Mouse (Mus musculus) heart, embryonic 14.5 days (tissue): ENCODE measurements at regions not wholly inside any gene's neighbourhood (a gene's known extent, or its start where the extent isn't known, plus 50 kb on each side); places are given as distances from the start of the nearest gene placed in this dataset.

Experiments used
- ATAC-seq: fragments of 200-750 bp; cut with Nextera tagmentation; 2 replicates; pipeline ENCODE4 v1.8.0; 2017; ENCODE audit warnings: low read depth, moderate TSS enrichment; ENCODE audit not compliant: insufficient number of reproducible peaks, insufficient read depth, low FRiP score
- H3K27ac ChIP-seq, 2 experiments: fragments of 200-500 bp in 1 of 2; fragments of 300-500 bp in 1 of 2; sonication (generic) in 1 of 2; replicated peaks in 1 of 2; 2 replicates each; pipeline ENCODE4 v1.5.1; 2012 to 2014; ENCODE audit warnings: low read depth in 2 of 2, low read length in 2 of 2, control low read depth in 1 of 2, mild to moderate bottlenecking in 1 of 2, mixed read lengths in 1 of 2; ENCODE audit not compliant: control insufficient read depth in 1 of 2, insufficient read depth in 1 of 2
- H3K27me3 ChIP-seq: fragments of 300-500 bp; sonication (generic); 2 replicates; pipeline ENCODE4 v1.6.1; 2014; ENCODE audit warnings: mild to moderate bottlenecking, low read length, control low read depth; ENCODE audit not compliant: control insufficient read depth, insufficient read depth
- H3K36me3 ChIP-seq: fragments of 300-500 bp; sonication (generic); 2 replicates; pipeline ENCODE4 v1.6.1; 2014; ENCODE audit warnings: mild to moderate bottlenecking, control low read depth, low read length, mixed read lengths; ENCODE audit not compliant: control insufficient read depth, insufficient read depth
- H3K4me1 ChIP-seq, 2 experiments: fragments of 200-500 bp in 1 of 2; fragments of 300-500 bp in 1 of 2; sonication (generic) in 1 of 2; 2 replicates each; pipeline ENCODE4 v1.6.1; 2012 to 2014; ENCODE audit warnings: low read length in 2 of 2, control low read depth in 1 of 2, mixed read lengths in 1 of 2; ENCODE audit not compliant: control insufficient read depth in 2 of 2, insufficient read depth in 2 of 2
- H3K4me2 ChIP-seq: fragments of 300-500 bp; sonication (generic); 2 replicates; pipeline ENCODE4 v1.6.1; 2014; ENCODE audit warnings: mild to moderate bottlenecking, low read length
- H3K4me3 ChIP-seq, 2 experiments: fragments of 200-500 bp in 1 of 2; fragments of 300-500 bp in 1 of 2; sonication (generic) in 1 of 2; 2 replicates each; pipeline ENCODE4 v1.5.1; 2012 to 2014; ENCODE audit warnings: low read length in 2 of 2, mild to moderate bottlenecking in 2 of 2, control low read depth in 1 of 2, low read depth in 1 of 2, moderate library complexity in 1 of 2; ENCODE audit not compliant: control insufficient read depth in 1 of 2, insufficient read depth in 1 of 2
- H3K9ac ChIP-seq: fragments of 300-500 bp; sonication (generic); 2 replicates; pipeline ENCODE4 v1.6.1; 2014; ENCODE audit warnings: mild to moderate bottlenecking, low read length
- H3K9me3 ChIP-seq: fragments of 300-500 bp; sonication (generic); 2 replicates; pipeline ENCODE4 v1.6.1; 2016; ENCODE audit warnings: low read length, control low read depth; ENCODE audit not compliant: control insufficient read depth
- WGBS: fragments of 180-500 bp; shearing (Covaris S2); extraction: QIAGEN DNeasy Blood & Tissue Kit; methylation state at CpG from one replicate; pipeline ENCODE4 v1.1.7; 2014; 5-methylcytosine and 5-hydroxymethylcytosine counted together

DNA sequence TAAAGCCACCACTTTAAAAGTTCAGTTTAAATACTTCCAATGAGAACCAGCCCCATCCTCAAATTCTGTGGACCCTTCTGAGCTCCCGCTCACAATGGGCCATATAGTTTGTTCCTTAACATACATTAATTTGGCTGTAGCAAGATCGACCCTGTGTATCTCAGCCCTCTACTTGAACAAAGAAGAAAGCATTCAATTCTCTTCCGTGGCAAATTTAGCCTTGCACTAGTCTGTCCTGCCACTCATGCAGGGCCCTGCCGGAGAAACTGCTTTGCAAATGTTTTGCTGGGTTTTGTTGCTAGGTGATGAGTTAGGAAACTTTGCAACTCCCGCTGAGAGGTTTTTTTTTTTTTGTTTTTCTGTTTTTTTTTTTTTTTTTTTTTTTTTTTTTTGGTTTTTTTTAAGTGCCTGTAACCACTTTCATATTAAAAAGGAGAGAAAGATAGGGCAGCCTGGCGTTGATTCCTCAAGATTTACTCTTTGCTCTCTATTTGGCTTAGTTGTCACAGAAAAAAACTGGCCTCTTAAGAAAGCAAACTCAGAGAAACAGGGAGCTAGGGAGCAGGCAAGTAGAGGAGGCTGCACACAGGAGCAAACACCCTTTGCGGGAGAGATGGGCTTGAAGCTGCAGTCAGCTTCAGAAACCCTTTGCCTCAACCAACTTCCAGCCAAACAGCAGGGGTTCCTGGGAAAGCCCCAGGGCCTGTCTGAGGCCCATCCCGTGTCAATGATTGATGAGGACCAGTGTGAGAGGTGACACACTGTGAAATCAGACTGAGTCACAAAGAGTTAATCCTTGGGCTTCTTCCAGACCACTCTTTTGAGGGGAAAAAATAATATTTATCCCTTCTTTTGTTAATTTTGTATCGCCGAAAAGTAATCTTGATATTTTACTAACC, 349.2 kb upstream of the Atp11b start:
- Histone ChIP-seq H3K27me3 (no peaks in the 10 kb centered on the region), H3K27ac (no peak overlapping the region), H3K9me3 (no peaks in the 10 kb centered on the region), H3K4me2 (peak overlapping the region; percentile 44), H3K4me1 (0 out of 4 replicates have a peak, but pooled peaks cover 3% of the 10 kb centered on the region in 2 experiments), H3K4me3 (peak overlapping the region in 1 of 2 experiments; percentile 2; a peak in 1 of 4 replicates), H3K9ac (0 out of 2 replicates have a peak overlapping the region, but pooled peaks have one; percentile 2), H3K36me3 (no peaks in the 10 kb centered on the region)
- ATAC-seq: no peak
- WGBS: 17% methylated on average over 10 of the region's 10 CpGs

DNA sequence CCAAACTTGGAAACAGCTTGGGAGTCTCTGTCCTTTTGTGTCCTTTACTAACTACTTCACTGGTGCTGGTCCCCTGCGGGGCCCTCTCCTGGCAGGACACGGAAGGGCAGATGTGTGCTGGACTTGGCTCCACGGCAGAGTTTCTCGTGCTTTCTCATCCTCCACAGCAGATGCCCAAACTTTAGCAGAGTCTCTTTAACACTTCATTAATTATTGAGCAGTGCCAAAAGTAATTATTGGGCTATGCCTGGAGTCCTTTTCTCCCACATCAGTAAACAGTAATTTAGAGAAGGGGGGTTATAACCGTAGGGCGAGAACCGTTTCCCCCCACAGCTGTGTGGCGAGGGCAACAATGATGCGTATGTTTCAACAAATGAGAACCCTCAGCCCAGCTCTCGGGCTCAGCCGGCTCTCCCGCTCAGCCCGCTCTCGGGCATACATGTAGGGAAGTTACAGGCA, 348.3 kb upstream of the Atp11b start:
- Histone ChIP-seq H3K4me1 (0 out of 4 replicates have a peak, but pooled peaks cover 3% of the 10 kb centered on the region in 2 experiments), H3K27me3 (no peaks in the 10 kb centered on the region), H3K27ac (no peak overlapping the region), H3K9ac (no peak overlapping the region), H3K4me3 (peak overlapping the region in 1 of 2 experiments; percentile 2; a peak in 1 of 4 replicates), H3K9me3 (no peaks in the 10 kb centered on the region), H3K36me3 (no peaks in the 10 kb centered on the region), H3K4me2 (peak overlapping the region; percentile 44; the same call in 1 of the 2 replicates)
- WGBS: 67% methylated on average over 14 of the region's 14 CpGs
- ATAC-seq: no peak

DNA sequence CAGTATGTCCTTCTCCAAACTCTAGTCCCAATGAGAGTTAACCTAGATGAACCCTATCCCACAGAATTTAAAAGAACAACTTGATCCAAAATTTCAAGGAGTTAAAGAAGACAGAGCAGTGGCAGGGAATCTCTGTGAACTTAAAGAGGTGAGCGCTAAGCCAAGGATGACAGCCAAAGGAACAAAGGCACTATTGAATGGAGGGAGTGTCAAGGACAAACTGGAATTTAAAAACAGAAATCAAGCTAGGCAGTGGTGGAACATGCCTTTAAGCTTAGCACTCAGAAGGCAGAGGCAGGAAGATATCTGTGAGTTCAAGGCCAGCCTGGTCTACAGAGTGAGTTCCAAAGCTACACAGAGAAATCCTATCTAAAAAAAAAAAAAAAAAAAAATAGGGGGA, 316.2 kb upstream of the Atp11b start:
- Histone ChIP-seq H3K27me3 (no peaks in the 10 kb centered on the region), H3K9me3 (no peaks in the 10 kb centered on the region), H3K4me2 (no peak overlapping the region), H3K4me3 (no peak overlapping the region), H3K9ac (no peak overlapping the region), H3K4me1 (no peaks in the 10 kb centered on the region), H3K27ac (no peak overlapping the region), H3K36me3 (no peaks in the 10 kb centered on the region)
- no peak for ATAC-seq
- WGBS: 77% methylated on average over 1 of the region's 1 CpGs

DNA sequence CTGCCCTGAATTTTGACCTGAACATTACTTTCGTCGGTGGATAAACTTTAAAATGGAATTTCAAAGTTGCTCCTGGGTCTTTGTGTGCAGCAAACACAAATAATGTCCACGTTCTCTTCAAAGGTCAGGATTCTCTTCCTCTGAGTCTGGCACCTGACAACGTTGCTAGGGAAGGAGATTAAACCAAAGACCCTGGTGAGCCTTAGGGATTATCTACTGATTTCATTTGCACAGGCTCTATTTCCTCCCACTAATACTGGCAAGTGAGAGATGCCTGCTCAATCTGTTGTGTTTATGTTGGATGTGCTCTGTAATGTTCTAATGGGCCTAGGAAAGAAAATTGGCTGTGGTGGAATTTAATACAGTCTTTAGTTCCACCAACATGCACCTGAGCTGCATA, 291.0 kb upstream of the Atp11b start:
- Histone ChIP-seq H3K27ac (no peak overlapping the region), H3K27me3 (no peaks in the 10 kb centered on the region), H3K4me2 (no peak overlapping the region), H3K4me1 (no peaks in the 10 kb centered on the region), H3K36me3 (no peaks in the 10 kb centered on the region), H3K9ac (no peak overlapping the region), H3K9me3 (0 out of 2 replicates have a peak, but pooled peaks cover 3% of the 10 kb centered on the region), H3K4me3 (no peak overlapping the region)
- WGBS: 39% methylated on average over 4 of the region's 4 CpGs
- ATAC-seq: no peak

DNA sequence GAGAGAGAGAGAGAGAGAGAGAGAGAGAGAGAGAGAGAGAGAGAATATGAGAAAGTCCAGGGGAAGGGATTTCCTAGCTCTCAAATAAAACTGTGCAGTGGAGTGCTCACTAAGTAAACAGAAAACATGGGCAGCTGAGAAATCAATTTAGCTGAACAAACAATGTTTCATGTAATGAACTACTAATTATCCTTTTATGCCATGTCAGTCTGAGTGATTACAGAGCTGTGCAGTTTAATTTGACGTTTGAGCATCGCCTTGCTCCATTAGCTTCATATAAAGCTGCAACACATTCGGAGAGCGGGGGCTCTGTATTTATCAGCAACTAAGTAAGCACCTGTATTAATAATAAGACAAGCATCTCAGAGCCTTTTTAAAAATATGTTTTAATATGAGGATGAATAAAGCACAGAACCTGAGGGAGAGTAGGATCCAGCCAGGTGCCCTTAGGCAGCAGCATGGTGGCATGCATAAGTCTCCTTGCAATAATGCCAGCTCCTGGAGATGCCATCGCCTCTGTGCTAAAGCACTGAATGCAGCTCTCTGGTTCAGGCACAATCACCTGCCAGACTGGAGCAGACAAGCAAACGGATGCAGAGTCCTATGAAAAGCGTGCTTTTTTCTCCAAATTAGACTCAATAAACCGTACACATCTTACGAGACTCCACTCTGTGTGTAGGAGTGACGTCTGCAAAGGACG, 289.5 kb upstream of the Atp11b start:
- Histone ChIP-seq H3K9me3 (0 out of 2 replicates have a peak, but pooled peaks cover 2% of the 10 kb centered on the region), H3K27ac (no peak overlapping the region), H3K27me3 (no peaks in the 10 kb centered on the region), H3K4me1 (no peaks in the 10 kb centered on the region), H3K36me3 (no peaks in the 10 kb centered on the region), H3K4me3 (no peak overlapping the region), H3K4me2 (no peak overlapping the region), H3K9ac (no peak overlapping the region)
- WGBS: 82% methylated on average over 11 of the region's 11 CpGs
- ATAC-seq: no peak

DNA sequence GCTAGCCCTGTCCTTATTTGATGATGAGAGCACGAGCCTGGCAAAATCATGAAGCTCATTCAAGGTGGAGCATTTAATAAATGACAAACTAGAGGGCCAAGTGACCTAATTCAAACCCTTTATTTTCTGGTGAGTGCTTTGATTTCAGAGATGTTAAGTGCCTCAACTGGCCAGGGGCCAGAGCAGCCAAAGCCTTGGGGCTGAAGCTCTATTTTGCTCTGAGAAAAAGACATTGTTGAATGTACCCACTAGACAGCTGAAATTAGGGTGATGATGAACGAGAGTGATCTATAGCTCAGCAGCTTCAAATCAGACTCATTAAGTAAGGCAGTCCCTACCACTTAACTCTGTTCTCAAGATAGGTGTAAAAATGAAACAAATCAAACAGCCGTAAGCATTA, 287.9 kb upstream of the Atp11b start:
- no peaks in the 10 kb centered on the region for H3K27me3 ChIP-seq
- H3K4me1 ChIP-seq: no peaks in the 10 kb centered on the region
- no peak overlapping the region for H3K4me3 ChIP-seq
- no peaks in the 10 kb centered on the region for H3K9me3 ChIP-seq
- WGBS: 74% methylated on average over 3 of the region's 3 CpGs
- H3K9ac ChIP-seq: no peak overlapping the region
- H3K36me3 ChIP-seq: no peaks in the 10 kb centered on the region
- no peak overlapping the region for H3K4me2 ChIP-seq
- H3K27ac ChIP-seq: no peak overlapping the region
- no peak for ATAC-seq

DNA sequence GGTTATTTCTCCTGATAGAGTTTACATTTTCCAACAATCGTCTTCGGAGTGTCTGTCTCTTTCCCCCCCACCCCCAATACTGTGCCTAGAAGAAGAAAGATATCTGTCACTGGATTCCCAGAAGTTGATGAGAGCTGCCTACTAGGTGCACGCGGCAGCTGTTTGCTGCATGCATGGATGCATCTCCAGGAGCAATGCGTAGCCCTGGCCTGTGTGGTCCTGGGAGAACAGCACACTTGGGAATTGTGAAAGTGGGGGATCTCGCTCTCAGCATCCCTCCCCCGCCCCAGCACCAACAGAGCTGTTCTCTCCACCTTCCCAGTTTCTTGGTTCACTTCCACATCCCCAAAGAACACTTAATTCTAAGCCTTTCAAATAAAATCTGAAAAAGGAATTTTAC, 280.6 kb upstream of the Atp11b start:
- WGBS: 82% methylated on average over 7 of the region's 7 CpGs
- Histone ChIP-seq H3K4me2 (no peak overlapping the region), H3K36me3 (no peaks in the 10 kb centered on the region), H3K4me1 (no peaks in the 10 kb centered on the region), H3K27ac (no peak overlapping the region), H3K9me3 (no peaks in the 10 kb centered on the region), H3K9ac (no peak overlapping the region), H3K27me3 (no peaks in the 10 kb centered on the region), H3K4me3 (no peak overlapping the region)
- no peak for ATAC-seq
